Mouse (Mus musculus) heart, embryonic 11.5 days (tissue): ENCODE measurements around the gene Vmn1r77. TPM values are rescaled to one million over a fixed set of nuclear protein-coding genes. Genes with fewer than 3 reads are reported as not detected.
"Not testable (repeated sequence)": the region's sequence is repeated elsewhere in the genome, so short reads cannot be mapped to it uniquely, and the experiment has no call there.

Source experiments
- ATAC-seq: fragments of 200-750 bp; cut with Nextera tagmentation; replicated peaks from 2 replicates; pipeline ENCODE4 v1.8.0; 2017; ENCODE audit warnings: moderate library complexity; ENCODE audit not compliant: insufficient number of reproducible peaks, low FRiP score, low TSS enrichment
- H3K27ac ChIP-seq: fragments of 300-500 bp; sonication (generic); 2 replicates; pipeline ENCODE4 v1.5.1; 2014; ENCODE audit warnings: mild to moderate bottlenecking, low read depth, low read length
- H3K27me3 ChIP-seq: fragments of 300-500 bp; sonication (generic); 2 replicates; pipeline ENCODE4 v1.6.1; 2014; ENCODE audit warnings: mild to moderate bottlenecking, low read length, mixed read lengths; ENCODE audit not compliant: control insufficient read depth, insufficient read depth
- H3K36me3 ChIP-seq: fragments of 300-500 bp; sonication (generic); 2 replicates; pipeline ENCODE4 v1.6.1; 2014; ENCODE audit warnings: mild to moderate bottlenecking, low read length, moderate library complexity, mixed read lengths; ENCODE audit not compliant: control insufficient read depth, insufficient read depth
- H3K4me1 ChIP-seq: fragments of 300-500 bp; sonication (generic); 2 replicates; pipeline ENCODE4 v1.6.1; 2014; ENCODE audit warnings: low read length; ENCODE audit not compliant: control insufficient read depth, insufficient read depth
- H3K4me2 ChIP-seq: fragments of 300-500 bp; sonication (generic); 2 replicates; pipeline ENCODE4 v1.6.1; 2014; ENCODE audit warnings: mild to moderate bottlenecking, moderate library complexity
- H3K4me3 ChIP-seq: fragments of 300-500 bp; sonication (generic); 2 replicates; pipeline ENCODE4 v1.5.1; 2014; ENCODE audit warnings: low read depth, low read length
- H3K9ac ChIP-seq: fragments of 300-500 bp; sonication (generic); 2 replicates; pipeline ENCODE4 v1.6.1; 2014; ENCODE audit warnings: mild to moderate bottlenecking, low read depth, low read length, moderate library complexity
- H3K9me3 ChIP-seq: fragments of 300-500 bp; sonication (generic); replicated peaks from 2 replicates; pipeline ENCODE4 v1.6.1; 2016; ENCODE audit warnings: low read length; ENCODE audit not compliant: control insufficient read depth
- WGBS: fragments of 180-500 bp; shearing (Covaris S2); extraction: QIAGEN DNeasy Blood & Tissue Kit; methylation state at CpG from one replicate; pipeline ENCODE4 v1.1.7; 2014; ENCODE audit not compliant: insufficient replicate concordance; 5-methylcytosine and 5-hydroxymethylcytosine counted together
- polyA plus RNA-seq: library from polyadenylated mRNA; unstranded; fragments of >200 nt; fragmentation: Nextera tagmentation; extraction: Ambion mirVana; gene quantifications from 2 replicates; pipeline ENCODE4 v1.2.1, GENCODE M21; 2014

Gene Vmn1r77
- polyA plus RNA-seq, result not detected in 2 replicates

GRCm38 (mm10) chr7:12036452-12036851, at the start of gene Vmn1r77:
Gene Vmn1r77, plus strand, starts transcription at chr7:12036752.
- not testable (repeated sequence) for H3K4me1 ChIP-seq, ATAC-seq, H3K36me3 ChIP-seq, H3K27me3 ChIP-seq, H3K4me3 ChIP-seq, H3K9ac ChIP-seq, H3K4me2 ChIP-seq, H3K9me3 ChIP-seq, H3K27ac ChIP-seq

DNA sequence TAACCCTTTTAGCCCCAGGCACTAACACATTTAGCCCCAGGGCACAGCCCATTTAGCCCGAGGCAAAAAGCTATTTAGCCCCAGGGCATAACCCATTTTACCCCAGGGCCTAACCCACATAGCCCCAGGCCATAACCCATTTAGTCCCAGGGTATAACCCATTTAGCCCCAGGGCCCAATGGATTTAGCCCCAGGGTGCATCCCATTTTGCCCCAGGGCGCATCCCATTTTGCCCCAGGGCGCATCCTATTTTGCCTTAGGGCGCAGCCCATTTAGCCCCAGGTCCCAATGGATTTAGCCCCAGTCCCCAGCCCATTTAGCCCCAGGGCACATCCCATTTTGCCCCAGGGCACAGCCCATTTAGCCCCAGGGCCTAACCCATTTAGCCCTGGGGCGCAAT, 25.1 kb upstream of the Vmn1r77 start:
- H3K4me1 ChIP-seq, ATAC-seq, H3K9ac ChIP-seq, H3K4me2 ChIP-seq, H3K27me3 ChIP-seq, H3K4me3 ChIP-seq, H3K27ac ChIP-seq, H3K36me3 ChIP-seq: not testable (repeated sequence)
- peaks cover 43% of the 10 kb centered on the region for H3K9me3 ChIP-seq
- WGBS, result 91% methylated on average over 5 of the region's 5 CpGs

DNA sequence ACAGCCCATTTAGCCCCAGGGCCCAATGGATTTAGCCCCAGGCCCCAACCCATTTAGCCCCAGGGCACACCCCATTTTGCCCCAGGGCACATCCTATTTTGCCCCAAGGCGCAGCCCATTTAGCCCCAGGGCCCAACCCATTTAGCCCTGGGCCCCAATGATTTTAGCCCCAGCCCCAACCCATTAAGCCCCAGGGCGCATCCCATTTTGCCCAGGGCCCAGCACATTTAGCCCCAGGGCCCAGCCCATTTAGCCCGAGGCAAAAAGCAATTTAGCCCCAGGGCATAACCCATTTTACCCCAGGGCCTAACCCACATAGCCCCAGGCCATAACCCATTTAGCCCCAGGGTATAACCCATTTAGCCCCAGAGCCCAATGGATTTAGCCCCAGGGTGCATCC, 24.2 kb upstream of the Vmn1r77 start:
- not testable (repeated sequence) for H3K4me3 ChIP-seq, H3K36me3 ChIP-seq
- peaks cover 49% of the 10 kb centered on the region for H3K9me3 ChIP-seq

DNA sequence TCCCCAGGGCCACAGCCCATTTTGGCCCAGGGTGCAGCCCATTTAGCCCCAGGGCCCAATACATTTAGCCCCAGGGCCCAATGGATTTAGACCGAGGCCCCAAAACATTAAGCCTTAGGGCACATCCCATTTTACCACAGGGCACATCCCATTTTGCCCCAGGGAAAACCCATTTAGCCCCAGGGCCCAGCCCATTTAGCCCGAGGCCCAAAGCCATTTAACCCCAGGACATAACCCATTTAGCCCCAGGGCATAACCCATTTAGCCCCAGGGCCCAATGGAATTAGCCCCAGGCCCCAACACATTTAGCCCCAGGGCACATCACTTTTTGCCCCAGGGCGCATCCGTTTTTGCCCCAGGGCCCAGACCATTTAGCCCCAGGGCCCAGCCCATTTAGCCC, 23.4 kb upstream of the Vmn1r77 start:
- Histone ChIP-seq H3K4me2 (no peak overlapping the region), H3K9me3 (peaks cover 49% of the 10 kb centered on the region), H3K36me3 (no peaks in the 10 kb centered on the region), H3K4me1 (no peaks in the 10 kb centered on the region), H3K27me3 (no peaks in the 10 kb centered on the region), H3K9ac (no peak overlapping the region), H3K27ac (no peak overlapping the region), H3K4me3 (no peak overlapping the region)
- WGBS, result 80% methylated on average over 4 of the region's 4 CpGs
- no peak for ATAC-seq

More for the DNA sequence above, 24.2 kb upstream of the Vmn1r77 start:
- H3K9ac ChIP-seq, ATAC-seq, H3K4me1 ChIP-seq, H3K4me2 ChIP-seq, H3K27me3 ChIP-seq, H3K27ac ChIP-seq: not testable (repeated sequence)
- 84% methylated on average over 3 of the region's 3 CpGs for WGBS

- not testable (repeated sequence) for H3K27ac ChIP-seq, H3K36me3 ChIP-seq, H3K4me2 ChIP-seq, H3K9ac ChIP-seq, H3K4me3 ChIP-seq, H3K4me1 ChIP-seq, ATAC-seq, H3K27me3 ChIP-seq
- H3K9me3 ChIP-seq, result peaks cover 36% of the 10 kb centered on the region
- WGBS, result 73% methylated on average over 2 of the region's 2 CpGs
These were observed 18.7 kb upstream of the Vmn1r77 start for GRCm38 (mm10) chr7:12017829-12018228.

DNA sequence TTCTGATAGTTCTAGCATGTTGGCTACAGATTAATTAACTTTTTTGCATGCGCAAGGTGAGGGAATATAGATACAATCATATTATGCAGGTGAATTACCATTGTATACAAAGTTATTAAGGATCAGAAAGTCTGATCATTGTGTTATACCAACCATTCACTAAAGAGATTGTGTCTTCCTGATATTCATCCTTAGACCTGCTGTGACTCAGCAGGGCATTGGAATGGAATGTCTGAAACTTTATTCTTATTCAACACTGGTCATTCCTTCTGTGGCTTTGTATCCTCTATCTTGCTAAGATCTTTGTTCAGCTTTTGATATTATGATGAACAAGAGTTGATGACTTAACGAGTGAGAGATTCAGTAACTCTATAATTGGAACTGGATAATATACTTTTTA, 4.1 kb downstream of the Vmn1r77 start:
- no peaks in the 10 kb centered on the region for H3K4me1 ChIP-seq
- H3K9ac ChIP-seq, result no peak overlapping the region
- WGBS, result 63% methylated on average over 2 of the region's 2 CpGs
- no peak overlapping the region for H3K4me3 ChIP-seq
- H3K27ac ChIP-seq, result no peak overlapping the region
- peaks cover 3% of the 10 kb centered on the region for H3K9me3 ChIP-seq
- no peaks in the 10 kb centered on the region for H3K36me3 ChIP-seq
- no peak overlapping the region for H3K4me2 ChIP-seq
- ATAC-seq, result no peak
- H3K27me3 ChIP-seq, result no peaks in the 10 kb centered on the region

Other genes with a start within 250 kb of the Vmn1r77 start
- not detected in 2 replicates for gene Vmn1r74, start 202.8 kb upstream of the Vmn1r77 start, polyA plus RNA-seq
- gene Vmn1r75, start 162.1 kb upstream of the Vmn1r77 start, polyA plus RNA-seq, result not detected in 2 replicates
- gene Vmn1r76, start 98.5 kb upstream of the Vmn1r77 start, polyA plus RNA-seq, result not detected in 2 replicates
- not detected in 2 replicates for gene Vmn1r78, start 113.5 kb downstream of the Vmn1r77 start, polyA plus RNA-seq
- gene Vmn1r79, start 134.5 kb downstream of the Vmn1r77 start, polyA plus RNA-seq, result not detected in 2 replicates
- not detected in 2 replicates for gene Vmn1r80, start 152.5 kb downstream of the Vmn1r77 start, polyA plus RNA-seq
- not detected in 2 replicates for gene Vmn1r81, start 231.5 kb downstream of the Vmn1r77 start, polyA plus RNA-seq